Mouse (Mus musculus): Measurements from ENCODE around the gene Ky. TPM values are rescaled to one million over a fixed set of nuclear protein-coding genes. Genes with fewer than 3 reads are reported as not detected.

Gene Ky
- total and polyA plus RNA-seq, 3 experiments, result not detected

GRCm38 (mm10) chr9:102544773-102545366 lies 39.3 kb downstream of the Ky start:
- no peak overlapping the region for H3K27ac ChIP-seq (ENCODE audit: insufficient read depth, low read depth)
- H3K36me3 ChIP-seq (replicated peaks in 1 of 2; ENCODE audit: control insufficient read depth in 1 of 2, insufficient read depth in 1 of 2, low read length in 1 of 2), result no peaks in the 10 kb centered on the region
- H3K4me3 ChIP-seq (replicated peaks in 1 of 3; ENCODE audit: low read depth in 2 of 3, low read length in 2 of 3, poor library complexity in 1 of 3), result no peak overlapping the region
- TF ChIP-seq USF1 (IDR thresholded peaks at IDR 0.05; ENCODE audit: low read depth, low read length), result no peak
- TF ChIP-seq KAT2A (IDR thresholded peaks at IDR 0.05; ENCODE audit: insufficient replicate concordance, low read length), result no peak
- no peak for TF ChIP-seq CHD1 (IDR thresholded peaks at IDR 0.05; ENCODE audit: low read depth, low read length)
- peak; percentile 63 for TF ChIP-seq MAX (IDR thresholded peaks at IDR 0.05; ENCODE audit: low read length)
- TF ChIP-seq RCOR1 (conservative IDR thresholded peaks at IDR 0.05; ENCODE audit: low read depth, low read length), result no peak
- TF ChIP-seq CTCF (conservative IDR thresholded peaks at IDR 0.05 in 1 of 2, IDR thresholded peaks at IDR 0.05 in 1 of 2; ENCODE audit: low read depth in 2 of 2, low read length in 2 of 2), result peak; percentile 69
- no peak for TF ChIP-seq CHD2 (IDR thresholded peaks at IDR 0.05; ENCODE audit: low read length)
- no peak for TF ChIP-seq NELFE (IDR thresholded peaks at IDR 0.05; ENCODE audit: low read depth, low read length)
- TF ChIP-seq RAD21 (IDR thresholded peaks at IDR 0.05; ENCODE audit: low read depth, low read length), result peak; percentile 75
- TF ChIP-seq E2F4 (IDR thresholded peaks at IDR 0.05; ENCODE audit: insufficient replicate concordance, low read depth, low read length), result no peak
- 0 out of 2 replicates have a peak, but pooled peaks have one; percentile 10 for TF ChIP-seq BHLHE40 (IDR thresholded peaks at IDR 0.05; ENCODE audit: low read depth, low read length)
- peak; percentile 51 for TF ChIP-seq SMC3 (IDR thresholded peaks at IDR 0.05; ENCODE audit: low read depth, low read length)
- no peak for TF ChIP-seq ELF1 (IDR thresholded peaks at IDR 0.05; ENCODE audit: low read depth, low read length)
- TF ChIP-seq JUN (IDR thresholded peaks at IDR 0.05; ENCODE audit: insufficient read depth, low read depth, low read length), result no peak
- peaks cover 5% of the 10 kb centered on the region for H3K9me3 ChIP-seq (replicated peaks; ENCODE audit: low read length)
- in situ Hi-C loops (cut with MboI; ENCODE audit: low pct_ligation_motif_present, low pct_unique_long_range_greater_than_20kb, low sequenced_read_pairs) (loop anchor here (25.0 kb wide), 1 partner anchor 1233 kb away; no protein-coding TSS in a partner anchor), dilution Hi-C loops (cut with MboI; ENCODE audit: extremely low pct_ligation_motif_present, extremely low pct_unique_long_range_greater_than_20kb, low sequenced_read_pairs) (no loop called here)
- peaks cover 51% of the 10 kb centered on the region for H3K27me3 ChIP-seq (replicated peaks)
- H3K4me1 ChIP-seq (ENCODE audit: control insufficient read depth in 1 of 2, insufficient read depth in 2 of 2), result peaks cover 2 to 23% of the 10 kb centered on the region in 2 experiments; a peak in 3 of 4 replicates
- no peak overlapping the region for H3K4me2 ChIP-seq (ENCODE audit: insufficient read depth, low read depth, poor library complexity, severe bottlenecking)
- peak; percentile 63 for DNase-seq (ENCODE audit: extremely low read depth)
- H3K9ac ChIP-seq (ENCODE audit: insufficient read depth, low read depth), result no peak overlapping the region
- H3K79me2 ChIP-seq (replicated peaks; ENCODE audit: control insufficient read depth, extremely low read depth, insufficient read depth, poor library complexity, severe bottlenecking), result no peaks in the 10 kb centered on the region

- Histone ChIP-seq H3K4me3 (replicated peaks in 1 of 3; ENCODE audit: low read depth in 2 of 3, low read length in 2 of 3, poor library complexity in 1 of 3) (no peak overlapping the region), H3K9ac (ENCODE audit: insufficient read depth, low read depth) (no peak overlapping the region)
Observed at GRCm38 (mm10) chr9:102545406-102546255, 40.1 kb downstream of the Ky start.

More at GRCm38 (mm10) chr9:102545406-102546255, 40.1 kb downstream of the Ky start:
- no peak overlapping the region for H3K4me2 ChIP-seq (ENCODE audit: insufficient read depth, low read depth, poor library complexity, severe bottlenecking)
- no peaks in the 10 kb centered on the region for H3K79me2 ChIP-seq (replicated peaks; ENCODE audit: control insufficient read depth, extremely low read depth, insufficient read depth, poor library complexity, severe bottlenecking)
- peaks cover 2 to 19% of the 10 kb centered on the region in 2 experiments; a peak in 3 of 4 replicates for H3K4me1 ChIP-seq (ENCODE audit: control insufficient read depth in 1 of 2, insufficient read depth in 2 of 2)
- H3K9me3 ChIP-seq (replicated peaks; ENCODE audit: low read length), result peaks cover 5% of the 10 kb centered on the region
- H3K36me3 ChIP-seq (replicated peaks in 1 of 2; ENCODE audit: control insufficient read depth in 1 of 2, insufficient read depth in 1 of 2, low read length in 1 of 2), result no peaks in the 10 kb centered on the region
- in situ Hi-C loops (cut with MboI; ENCODE audit: low pct_ligation_motif_present, low pct_unique_long_range_greater_than_20kb, low sequenced_read_pairs) (loop anchor here (25.0 kb wide), 1 partner anchor 1233 kb away; no protein-coding TSS in a partner anchor), dilution Hi-C loops (cut with MboI; ENCODE audit: extremely low pct_ligation_motif_present, extremely low pct_unique_long_range_greater_than_20kb, low sequenced_read_pairs) (no loop called here)
- TF ChIP-seq SIN3A (IDR thresholded peaks at IDR 0.05; ENCODE audit: low read length) (no peak), MXI1 (IDR thresholded peaks at IDR 0.05; ENCODE audit: low read depth, low read length) (no peak), USF1 (IDR thresholded peaks at IDR 0.05; ENCODE audit: low read depth, low read length) (no peak), JUND (conservative IDR thresholded peaks at IDR 0.05; ENCODE audit: low read depth, low read length) (no peak)
- H3K27ac ChIP-seq (ENCODE audit: insufficient read depth, low read depth), result no peak overlapping the region
- H3K27me3 ChIP-seq (replicated peaks), result peaks cover 55% of the 10 kb centered on the region
- no peak for DNase-seq (ENCODE audit: extremely low read depth)

All from CH12.LX (cell line).